Mouse (Mus musculus) intestine, postnatal 0 days (tissue): ENCODE data around the gene Smok3a. TPM values are rescaled to one million over a fixed set of nuclear protein-coding genes. Genes with fewer than 3 reads are reported as not detected.

Source experiments
- ATAC-seq: fragments of 200-750 bp; cut with Nextera tagmentation; 2 replicates; pipeline ENCODE4 v1.8.0; 2017; ENCODE audit warnings: mild to moderate bottlenecking, moderate TSS enrichment, moderate library complexity
- H3K27ac ChIP-seq: fragments of 300-500 bp; sonication (generic); 2 replicates; pipeline ENCODE4 v1.5.1; 2014; ENCODE audit warnings: mild to moderate bottlenecking, low read depth, low read length, moderate library complexity
- H3K27me3 ChIP-seq: fragments of 300-500 bp; sonication (generic); replicated peaks from 2 replicates; pipeline ENCODE4 v1.6.1; 2014; ENCODE audit warnings: low read length, mixed read lengths; ENCODE audit not compliant: control insufficient read depth, insufficient read depth
- H3K36me3 ChIP-seq: fragments of 300-500 bp; sonication (generic); 2 replicates; pipeline ENCODE4 v1.6.1; 2014; ENCODE audit warnings: mild to moderate bottlenecking, moderate library complexity; ENCODE audit not compliant: control insufficient read depth, insufficient read depth
- H3K4me1 ChIP-seq: fragments of 300-500 bp; sonication (generic); replicated peaks from 2 replicates; pipeline ENCODE4 v1.6.1; 2014; ENCODE audit warnings: antibody characterized with exemption, low read length, mixed read lengths; ENCODE audit not compliant: control insufficient read depth, insufficient read depth
- H3K4me2 ChIP-seq: fragments of 300-500 bp; sonication (generic); replicated peaks from 2 replicates; pipeline ENCODE4 v1.6.1; 2014; ENCODE audit warnings: low read depth, mild to moderate bottlenecking, moderate library complexity
- H3K4me3 ChIP-seq: fragments of 300-500 bp; sonication (generic); 2 replicates; pipeline ENCODE4 v1.5.1; 2014; ENCODE audit warnings: low read depth, low read length
- H3K9ac ChIP-seq: fragments of 300-500 bp; sonication (generic); 2 replicates; pipeline ENCODE4 v1.6.1; 2014; ENCODE audit warnings: mild to moderate bottlenecking, low read depth, low read length
- H3K9me3 ChIP-seq: fragments of 300-500 bp; sonication (generic); 2 replicates; pipeline ENCODE4 v1.6.1; 2016; ENCODE audit warnings: mixed run types; ENCODE audit not compliant: control insufficient read depth
- CTCF ChIP-seq: sonication (generic); IDR thresholded peaks from 2 replicates; pipeline ENCODE4 v1.5.1; 2016; ENCODE audit warnings: low read depth, mild to moderate bottlenecking, control low read depth, antibody characterized with exemption, moderate library complexity
- WGBS: fragments of 180-500 bp; shearing (Covaris S2); extraction: QIAGEN DNeasy Blood & Tissue Kit; methylation state at CpG from one replicate; pipeline ENCODE4 v1.1.7; 2014; 5-methylcytosine and 5-hydroxymethylcytosine counted together
- polyA plus RNA-seq: library from polyadenylated mRNA; unstranded; fragments of >200 nt; fragmentation: Nextera tagmentation; extraction: Ambion mirVana; gene quantifications from 2 replicates; pipeline ENCODE4 v1.2.1, GENCODE M21; 2015

The Smok3a gene
- polyA plus RNA-seq, 1 experiment from 2014 or later: not detected

DNA sequence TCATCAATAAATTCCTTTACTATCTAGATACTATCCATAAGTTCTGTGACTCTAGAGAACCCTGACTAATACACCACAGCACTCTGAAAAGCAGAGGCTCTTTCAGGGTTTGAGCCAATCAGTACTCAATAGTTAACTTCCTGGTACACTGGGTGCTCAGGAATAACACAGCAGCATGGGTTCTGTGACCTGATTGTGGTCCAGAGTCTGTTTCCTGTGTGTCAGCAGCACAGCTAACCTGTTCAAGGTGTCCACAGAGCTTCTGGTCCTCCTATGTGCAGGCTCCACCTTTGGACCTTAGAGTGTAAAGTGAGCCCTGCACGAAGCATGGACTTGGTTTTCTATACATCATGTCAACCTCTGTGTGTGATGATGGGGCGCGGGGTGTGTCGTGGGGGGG, 52.7 kb downstream of the Smok3a start:
- Histone ChIP-seq H3K27me3 (no peaks in the 10 kb centered on the region), H3K4me3 (no peak overlapping the region), H3K4me2 (no peak overlapping the region), H3K4me1 (no peaks in the 10 kb centered on the region), H3K9ac (no peak overlapping the region), H3K27ac (no peak overlapping the region), H3K9me3 (no peaks in the 10 kb centered on the region), H3K36me3 (no peaks in the 10 kb centered on the region)
- WGBS: 83% methylated on average over 4 of the region's 4 CpGs
- peak; percentile 59; the same call in 1 of the 2 replicates for ATAC-seq
- TF ChIP-seq CTCF: no peak

DNA sequence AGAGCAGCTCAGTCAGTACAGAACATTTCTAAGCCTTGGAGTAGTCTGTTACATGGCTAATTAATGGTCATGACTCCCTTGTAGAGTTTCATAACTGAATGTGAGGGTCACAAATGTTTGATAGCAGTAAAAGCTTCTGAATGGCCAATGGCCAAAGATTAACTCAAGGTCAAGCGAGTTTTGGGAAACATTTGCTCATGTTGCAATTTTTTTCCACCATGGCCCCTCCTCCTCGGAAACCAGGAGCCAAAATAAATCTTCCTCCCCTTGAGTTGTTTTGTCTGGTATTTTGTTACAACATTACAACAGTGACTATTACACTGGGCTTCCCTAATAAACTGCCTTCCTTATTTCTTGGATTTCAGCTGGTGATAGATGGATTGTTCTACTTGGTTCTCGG, 54.6 kb downstream of the Smok3a start:
- no peaks in the 10 kb centered on the region for H3K27me3 ChIP-seq
- H3K9me3 ChIP-seq: no peaks in the 10 kb centered on the region
- ATAC-seq: no peak
- H3K27ac ChIP-seq: no peak overlapping the region
- H3K4me2 ChIP-seq: no peak overlapping the region
- H3K36me3 ChIP-seq: no peaks in the 10 kb centered on the region
- TF ChIP-seq CTCF: no peak
- 75% methylated on average over 3 of the region's 3 CpGs for WGBS
- no peaks in the 10 kb centered on the region for H3K4me1 ChIP-seq
- H3K9ac ChIP-seq: no peak overlapping the region
- H3K4me3 ChIP-seq: no peak overlapping the region

DNA sequence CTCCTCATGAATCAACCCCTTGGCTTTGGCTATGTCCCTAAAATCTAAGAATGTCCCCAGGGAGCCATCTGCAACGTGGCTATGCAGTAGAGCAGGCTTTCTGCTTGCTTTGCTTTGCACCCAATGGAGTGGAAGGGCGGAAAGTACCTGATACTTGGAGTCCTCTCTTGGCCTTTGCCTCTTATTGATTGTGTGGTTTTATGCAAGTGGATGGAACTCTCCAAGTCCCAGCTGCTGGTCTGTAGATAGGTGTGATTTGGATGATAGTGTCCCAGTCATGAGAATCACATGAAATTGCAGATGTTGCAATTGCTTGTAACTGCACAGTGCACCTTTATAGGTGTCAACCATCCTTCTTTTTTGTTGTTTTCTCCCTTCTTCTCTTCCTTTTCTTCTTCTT, 55.1 kb downstream of the Smok3a start:
- Histone ChIP-seq H3K36me3 (no peaks in the 10 kb centered on the region), H3K27ac (no peak overlapping the region), H3K27me3 (no peaks in the 10 kb centered on the region), H3K4me2 (no peak overlapping the region), H3K4me1 (no peaks in the 10 kb centered on the region), H3K4me3 (no peak overlapping the region), H3K9me3 (no peaks in the 10 kb centered on the region), H3K9ac (no peak overlapping the region)
- 55% methylated on average over 2 of the region's 2 CpGs for WGBS
- 0 out of 2 replicates have a peak, but pooled peaks have one; percentile 10 for ATAC-seq
- no peak for TF ChIP-seq CTCF

DNA sequence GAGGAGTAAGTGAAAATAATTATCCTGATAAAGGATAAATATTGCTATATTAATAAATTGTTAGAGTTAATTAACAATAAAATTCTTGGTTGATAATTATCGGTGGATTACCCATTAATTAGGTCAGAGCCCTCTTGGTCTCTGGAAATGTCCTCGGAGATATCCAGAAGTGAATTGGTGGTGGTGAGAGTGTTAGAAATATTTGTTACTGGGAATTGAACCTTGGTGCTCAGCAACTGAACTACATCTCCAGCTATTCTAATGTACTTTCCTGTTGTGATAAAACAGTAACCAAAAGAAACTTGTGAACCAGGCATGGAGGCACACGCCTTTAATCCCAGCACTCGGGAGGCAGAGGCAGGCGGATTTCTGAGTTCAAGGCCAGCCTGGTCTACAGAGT, 59.4 kb downstream of the Smok3a start:
- Histone ChIP-seq H3K27me3 (no peaks in the 10 kb centered on the region), H3K9me3 (no peaks in the 10 kb centered on the region), H3K36me3 (no peaks in the 10 kb centered on the region), H3K4me2 (no peak overlapping the region), H3K4me1 (0 out of 2 replicates have a peak, but pooled peaks cover 2% of the 10 kb centered on the region), H3K27ac (no peak overlapping the region), H3K4me3 (no peak overlapping the region), H3K9ac (no peak overlapping the region)
- WGBS: 83% methylated on average over 5 of the region's 5 CpGs
- no peak for ATAC-seq
- no peak for TF ChIP-seq CTCF

DNA sequence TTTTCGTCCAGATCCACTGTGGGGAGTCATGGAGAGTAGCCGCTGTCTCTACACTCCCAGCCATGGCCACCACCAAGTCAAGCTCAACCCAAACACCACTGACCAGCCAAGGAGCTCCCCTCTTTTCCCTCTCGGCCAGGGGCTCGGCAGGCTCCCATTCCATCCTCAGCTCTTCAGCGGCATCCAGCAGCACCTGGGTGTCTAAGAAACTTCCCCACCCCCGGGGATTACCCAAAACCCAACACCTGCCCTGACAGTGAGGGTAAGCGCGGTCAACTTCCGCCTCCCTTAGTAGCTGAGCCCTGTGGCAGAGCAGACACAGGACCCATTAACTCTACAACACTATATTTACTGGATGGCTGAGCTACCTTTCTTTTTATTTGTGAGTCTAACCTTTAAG, 60.4 kb downstream of the Smok3a start:
- Histone ChIP-seq H3K4me2 (no peak overlapping the region), H3K36me3 (no peaks in the 10 kb centered on the region), H3K27ac (no peak overlapping the region), H3K27me3 (no peaks in the 10 kb centered on the region), H3K4me1 (0 out of 2 replicates have a peak, but pooled peaks cover 2% of the 10 kb centered on the region), H3K4me3 (no peak overlapping the region), H3K9ac (no peak overlapping the region), H3K9me3 (no peaks in the 10 kb centered on the region)
- no peak for TF ChIP-seq CTCF
- no peak for ATAC-seq
- WGBS: 87% methylated on average over 9 of the region's 9 CpGs

DNA sequence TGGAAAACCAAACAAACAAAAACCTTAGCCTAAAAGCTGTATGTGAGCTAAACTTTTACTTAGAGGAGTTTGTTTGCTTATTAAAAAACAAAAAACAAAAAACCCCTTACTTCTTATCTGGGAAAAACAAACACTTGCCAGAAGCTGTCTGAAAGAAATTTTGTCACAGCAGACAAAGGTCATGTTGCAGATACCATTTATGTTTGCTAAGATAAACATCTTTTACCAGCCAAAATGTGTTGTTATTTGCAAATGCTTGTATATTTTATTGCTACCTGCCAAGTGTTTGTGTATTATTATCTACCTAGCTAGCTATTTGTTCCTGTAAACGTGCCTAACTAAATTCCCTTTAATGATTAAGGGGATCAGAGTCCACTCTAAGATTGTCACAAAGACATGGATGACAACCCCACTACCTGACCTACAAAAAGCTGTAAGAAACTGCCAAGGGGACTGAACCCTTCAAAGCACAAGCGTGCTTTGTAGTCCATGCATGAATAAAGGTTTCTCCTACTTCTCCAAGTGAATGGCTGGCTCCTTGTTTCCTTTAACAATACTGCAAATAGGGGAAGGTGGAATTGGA, 62.3 kb downstream of the Smok3a start:
- no peaks in the 10 kb centered on the region for H3K9me3 ChIP-seq
- peaks cover 7% of the 10 kb centered on the region; the same call in 1 of the 2 replicates for H3K4me1 ChIP-seq
- ATAC-seq: no peak
- TF ChIP-seq CTCF: no peak
- H3K4me3 ChIP-seq: no peak overlapping the region
- 51% methylated on average over 2 of the region's 2 CpGs for WGBS
- no peak overlapping the region for H3K27ac ChIP-seq
- no peak overlapping the region for H3K9ac ChIP-seq
- H3K36me3 ChIP-seq: no peaks in the 10 kb centered on the region
- no peak overlapping the region for H3K4me2 ChIP-seq
- no peaks in the 10 kb centered on the region for H3K27me3 ChIP-seq

DNA sequence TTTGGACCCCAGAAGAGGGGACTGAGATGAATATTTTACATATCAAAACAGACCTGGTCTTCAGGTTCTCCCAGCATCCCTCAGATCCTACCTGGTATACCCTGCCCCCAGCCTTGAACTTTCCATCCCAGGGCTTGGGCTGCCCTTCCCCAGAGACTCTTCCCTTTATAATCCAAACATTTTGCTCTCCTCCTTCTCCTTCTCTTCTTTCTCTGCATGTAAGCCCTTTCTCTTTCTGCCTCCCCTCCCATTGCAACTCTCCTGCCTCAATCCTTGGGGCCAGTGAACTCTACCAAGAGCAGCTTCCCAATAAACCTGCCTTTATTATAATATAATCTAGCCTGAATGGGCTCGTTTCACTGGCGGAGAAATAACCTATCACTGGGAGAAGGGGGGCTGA, 62.9 kb downstream of the Smok3a start:
- Histone ChIP-seq H3K4me1 (peaks cover 7% of the 10 kb centered on the region; the same call in 1 of the 2 replicates), H3K4me2 (no peak overlapping the region), H3K27me3 (no peaks in the 10 kb centered on the region), H3K9ac (no peak overlapping the region), H3K4me3 (no peak overlapping the region), H3K36me3 (no peaks in the 10 kb centered on the region), H3K9me3 (no peaks in the 10 kb centered on the region), H3K27ac (no peak overlapping the region)
- no peak for TF ChIP-seq CTCF
- 92% methylated on average over 2 of the region's 2 CpGs for WGBS
- no peak for ATAC-seq

Other genes starting within 250 kb of the Smok3a start
- gene Ppp1r35, start 242.4 kb upstream of the Smok3a start, polyA plus RNA-seq: 29.0 and 30.8 TPM in 2 replicates
- gene Mepce, start 233.6 kb upstream of the Smok3a start, polyA plus RNA-seq: 10.3 and 10.8 TPM in 2 replicates
- 3.3 and 3.5 TPM in 2 replicates for gene Zcwpw1, start 233.5 kb upstream of the Smok3a start, polyA plus RNA-seq
- 2.4 and 3.0 TPM in 2 replicates for gene Pilra, start 185.0 kb upstream of the Smok3a start, polyA plus RNA-seq
- 3.5 and 4.3 TPM in 2 replicates for gene Pilrb1, start 163.2 kb upstream of the Smok3a start, polyA plus RNA-seq
- gene Pilrb2, start 149.4 kb upstream of the Smok3a start, polyA plus RNA-seq: 1.8 and 3.4 TPM in 2 replicates
- 119 and 134 TPM in 2 replicates for gene Cyp3a13, start 99.6 kb upstream of the Smok3a start, polyA plus RNA-seq
- 0.69 and 1.0 TPM in 2 replicates for gene Gjc3, start 58.2 kb upstream of the Smok3a start, polyA plus RNA-seq
- gene Azgp1, start 39.7 kb upstream of the Smok3a start, polyA plus RNA-seq: not detected in 2 replicates
- not detected in 2 replicates for gene Smok3b, start 168 bp downstream of the Smok3a start, polyA plus RNA-seq
- gene Smok3c, start 31.9 kb downstream of the Smok3a start, polyA plus RNA-seq: not detected in 2 replicates
- 5.6 and 6.5 TPM in 2 replicates for gene Zkscan1, start 63.8 kb downstream of the Smok3a start, polyA plus RNA-seq
- gene Zscan21, start 95.6 kb downstream of the Smok3a start, polyA plus RNA-seq: 17.9 and 19.2 TPM in 2 replicates
- gene Zfp113, start 134.5 kb downstream of the Smok3a start, polyA plus RNA-seq: 4.5 and 6.1 TPM in 2 replicates
- 154 and 161 TPM in 2 replicates for gene Cops6, start 139.8 kb downstream of the Smok3a start, polyA plus RNA-seq
- gene Ap4m1, start 150.7 kb downstream of the Smok3a start, polyA plus RNA-seq: 4.8 and 5.5 TPM in 2 replicates
- 35.9 and 39.1 TPM in 2 replicates for gene Mcm7, start 151.2 kb downstream of the Smok3a start, polyA plus RNA-seq
- 21.8 and 23.5 TPM in 2 replicates for gene Taf6, start 166.2 kb downstream of the Smok3a start, polyA plus RNA-seq
- 12.1 and 13.0 TPM in 2 replicates for gene Cnpy4, start 166.2 kb downstream of the Smok3a start, polyA plus RNA-seq
- 5.2 and 6.0 TPM in 2 replicates for gene Mblac1, start 173.1 kb downstream of the Smok3a start, polyA plus RNA-seq
- 0.07 and 0.12 TPM in 2 replicates for gene Nxpe5, start 204.6 kb downstream of the Smok3a start, polyA plus RNA-seq
- 124 and 135 TPM in 2 replicates for gene Lamtor4, start 234.2 kb downstream of the Smok3a start, polyA plus RNA-seq
- gene BC037034, start 242.8 kb downstream of the Smok3a start, polyA plus RNA-seq: 4.4 and 4.8 TPM in 2 replicates